Mouse (Mus musculus): ENCODE measurements around the gene Cyba.
A peak's percentile ranks its signal among the peaks of the same experiment; 100 is the strongest.

The Cyba gene

GRCm38 (mm10) chr8:122451161-122451703, 18.5 kb upstream of the Cyba start:
- no peak for DNase-seq (ENCODE audit: low spot score)

- DNase-seq (ENCODE audit: low spot score), result no peak
Measured at GRCm38 (mm10) chr8:122445203-122445602, 12.5 kb upstream of the Cyba start.

- DNase-seq (ENCODE audit: low spot score), result peak; percentile 74
Measured at GRCm38 (mm10) chr8:122444058-122444748, 11.5 kb upstream of the Cyba start.

GRCm38 (mm10) chr8:122443262-122444006, 10.7 kb upstream of the Cyba start, which contains the start of gene Mvd:
Gene Mvd (minus strand): TSS chr8:122443422.
- peak; percentile 99 for DNase-seq (ENCODE audit: low spot score)

- no peak for DNase-seq (ENCODE audit: low spot score)
Measured at GRCm38 (mm10) chr8:122442781-122443180, 10.1 kb upstream of the Cyba start.

- DNase-seq (ENCODE audit: low spot score), result no peak
Measured at GRCm38 (mm10) chr8:122442356-122442755, 9.6 kb upstream of the Cyba start.

- DNase-seq (ENCODE audit: low spot score), result no peak
Measured at GRCm38 (mm10) chr8:122441326-122441725, 8.6 kb upstream of the Cyba start.

- no peak for DNase-seq (ENCODE audit: low spot score)
Measured at GRCm38 (mm10) chr8:122439336-122439735, 6.6 kb upstream of the Cyba start.

GRCm38 (mm10) chr8:122437708-122438331, 5.1 kb upstream of the Cyba start:
- no peak for DNase-seq (ENCODE audit: low spot score)

- DNase-seq (ENCODE audit: low spot score), result no peak
Measured at GRCm38 (mm10) chr8:122436586-122437125, 3.9 kb upstream of the Cyba start.

- no peak for DNase-seq (ENCODE audit: low spot score)
Measured at GRCm38 (mm10) chr8:122436146-122436545, 3.4 kb upstream of the Cyba start.

GRCm38 (mm10) chr8:122435375-122435774, 2.6 kb upstream of the Cyba start:
- DNase-seq (ENCODE audit: low spot score), result no peak

- no peak for DNase-seq (ENCODE audit: low spot score)
Measured at GRCm38 (mm10) chr8:122433269-122433905, 657 bp upstream of the Cyba start.

GRCm38 (mm10) chr8:122431694-122432442, 862 bp downstream of the Cyba start:
- no peak for DNase-seq (ENCODE audit: low spot score)

- DNase-seq (ENCODE audit: low spot score), result no peak
Measured at GRCm38 (mm10) chr8:122430646-122431045, 2.1 kb downstream of the Cyba start.

- DNase-seq (ENCODE audit: low spot score), result no peak
Measured at GRCm38 (mm10) chr8:122430058-122430636, 2.6 kb downstream of the Cyba start.

- no peak for DNase-seq (ENCODE audit: low spot score)
Measured at GRCm38 (mm10) chr8:122428163-122428562, 4.6 kb downstream of the Cyba start.

GRCm38 (mm10) chr8:122427607-122428006, 5.1 kb downstream of the Cyba start:
- DNase-seq (ENCODE audit: low spot score), result no peak

- no peak for DNase-seq (ENCODE audit: low spot score)
Measured at GRCm38 (mm10) chr8:122426145-122426544, 6.6 kb downstream of the Cyba start.

GRCm38 (mm10) chr8:122423659-122424058, 9.1 kb downstream of the Cyba start:
- DNase-seq (ENCODE audit: low spot score), result no peak

GRCm38 (mm10) chr8:122423217-122423616, 9.5 kb downstream of the Cyba start:
- DNase-seq (ENCODE audit: low spot score), result no peak
